Comparison of ENCODE assay signal across 8 mouse cellular contexts in the genomic region with DNA sequence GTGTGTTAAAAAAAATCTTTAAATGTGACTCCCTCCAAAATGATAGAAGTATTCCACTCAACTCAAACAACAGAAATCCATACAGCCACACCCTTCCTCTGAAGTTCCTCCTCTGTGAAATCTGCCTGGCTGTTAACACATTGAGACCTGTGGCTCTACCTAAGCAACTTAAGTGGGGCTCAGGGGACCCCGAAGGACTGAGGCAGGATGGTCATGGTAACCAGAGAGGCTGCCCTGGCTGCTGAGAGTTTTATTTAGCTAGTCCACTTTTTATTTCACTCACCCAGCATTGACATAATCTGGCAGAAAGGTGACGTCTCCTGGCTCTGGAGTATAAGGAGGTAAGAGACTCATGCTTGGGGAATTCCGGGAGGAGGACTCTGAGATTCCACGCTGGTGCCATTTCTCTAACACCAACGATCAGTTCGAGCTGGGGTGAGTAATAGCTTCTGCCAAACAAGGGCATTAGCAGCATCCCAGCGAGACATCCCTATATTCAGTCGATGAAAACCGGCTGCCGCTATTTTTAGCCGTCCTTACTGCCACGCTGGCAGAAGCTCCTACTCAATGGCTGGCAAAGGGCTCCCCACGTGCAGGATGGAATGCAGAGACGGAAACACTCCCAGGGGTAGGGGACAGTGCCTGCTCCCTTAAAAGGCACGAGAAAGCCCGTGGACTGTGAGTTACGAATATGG.
DNase-seq lines count a peak whose midpoint lies in the region; ATAC-seq lines count a peak whose summit lies in the region.

No protein-coding gene starts in this region.

- DNase-seq in cerebellum, adult 11 months, result peak; percentile 8
- no peak for DNase-seq in cerebellum, adult 11-12 months
- DNase-seq in lung, adult 18-20 months, result no peak
- DNase-seq in heart, postnatal 4 days, result peak; percentile 79
- DNase-seq in right cerebral cortex, postnatal 36 days (ENCODE audit: low spot score in 2 of 2), result peak; percentile 36 to 46
- DNase-seq in thymus, postnatal 10 days (ENCODE audit: low spot score in 2 of 2), result no peak
- DNase-seq in spleen, postnatal 4 days (ENCODE audit: low spot score in 2 of 2), result no peak

- peak overlapping the region; percentile 60 for H3K27ac ChIP-seq in lung, embryonic 16.5 days (ENCODE audit: low read length)

- ATAC-seq in lung, embryonic 16.5 days (ENCODE audit: low read depth), result peak; percentile 36; the same call in 1 of the 2 replicates

- peaks cover 8% of the 10 kb centered on the region for H3K4me1 ChIP-seq in lung, embryonic 16.5 days (replicated peaks; ENCODE audit: control insufficient read depth, insufficient read depth, low read length)

- no peak overlapping the region for H3K4me3 ChIP-seq in lung, embryonic 16.5 days (ENCODE audit: low read length)

- no peak overlapping the region for H3K4me2 ChIP-seq in lung, embryonic 16.5 days (ENCODE audit: low read depth, low read length)

- 0 out of 2 replicates have a peak overlapping the region, but pooled peaks have one; percentile 25 for H3K9ac ChIP-seq in lung, embryonic 16.5 days (ENCODE audit: low read length)

- no peaks in the 10 kb centered on the region for H3K27me3 ChIP-seq in lung, embryonic 16.5 days (ENCODE audit: control insufficient read depth, insufficient read depth, low read depth, low read length)

- 34% methylated on average over 17 of the region's 17 CpGs for WGBS in lung, embryonic 16.5 days

- no peaks in the 10 kb centered on the region for H3K36me3 ChIP-seq in lung, embryonic 16.5 days (ENCODE audit: control insufficient read depth, insufficient read depth, low read length)

- no peaks in the 10 kb centered on the region for H3K9me3 ChIP-seq in lung, embryonic 16.5 days (ENCODE audit: control insufficient read depth, low read length)

Comparison
In these comparisons a context has a peak if more than half of its experiments do, and no peak if none do; other contexts are left out.
1. DNase-seq: peak in cerebellum, adult 11 months (single experiment), heart, postnatal 4 days (single experiment) and right cerebral cortex, postnatal 36 days (2 of 2); none in cerebellum, adult 11-12 months (single experiment), lung, adult 18-20 months (0 of 2), thymus, postnatal 10 days (0 of 2) and spleen, postnatal 4 days (0 of 2).